Mouse (Mus musculus): ENCODE results near the gene 1300017J02Rik. TPM values are rescaled to one million over a fixed set of nuclear protein-coding genes. Genes with fewer than 3 reads are reported as not detected.
"Not testable (repeated sequence)": the region's sequence is repeated elsewhere in the genome, so short reads cannot be mapped to it uniquely, and the experiment has no call there.

1300017J02Rik gene
- 3.4 and 3.5 TPM in 2 replicates for polyA plus RNA-seq (2016; fragmentation: Nextera tagmentation; extraction: Ambion mirVana)

DNA sequence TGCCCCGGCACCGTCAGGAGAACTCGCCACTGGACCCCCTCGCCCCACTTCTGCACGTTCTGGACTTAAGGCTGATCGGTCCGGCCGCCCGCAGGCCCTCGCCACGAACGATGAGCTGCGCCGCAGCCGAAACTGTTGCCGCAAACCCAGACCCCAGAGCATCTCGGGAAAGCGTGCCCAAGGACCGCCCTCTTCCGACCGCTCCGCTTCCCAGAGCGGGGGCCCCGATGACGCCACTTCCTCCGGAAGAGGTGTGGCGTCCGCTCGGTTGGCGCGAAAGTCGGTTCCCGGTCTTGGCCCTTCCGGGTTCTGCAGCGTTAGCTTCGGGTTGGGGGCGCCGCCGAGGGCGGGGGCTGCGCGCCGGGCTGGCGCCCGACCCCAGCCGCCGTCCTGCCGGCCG, at the start of gene 1300017J02Rik, which contains the start of gene Topbp1:
1300017J02Rik (minus strand) TSS at position 156 of the 400 bp plus-strand sequence.
Topbp1 (plus strand) TSS at position 289 of the 400 bp plus-strand sequence.
- H3K4me2 ChIP-seq (replicated peaks), result peak within 1 kb of the TSS; percentile 78
- peak within 1 kb of the TSS; percentile 85 for H3K9ac ChIP-seq
- peak; percentile 98 for ATAC-seq (ENCODE audit: low FRiP score)
- H3K36me3 ChIP-seq, result peaks cover 24% of the 10 kb centered on the region
- H3K4me1 ChIP-seq, result peaks cover 13% of the 10 kb centered on the region
- H3K9me3 ChIP-seq (replicated peaks), result no peaks in the 10 kb centered on the region
- peak within 1 kb of the TSS; percentile 98 for H3K4me3 ChIP-seq
- peak within 1 kb of the TSS; percentile 86 for H3K27ac ChIP-seq
- WGBS, result under 1% methylated on average over 49 of the region's 49 CpGs
- H3K27me3 ChIP-seq, result no peaks in the 10 kb centered on the region

- H3K4me2 ChIP-seq (replicated peaks); ATAC-seq (ENCODE audit: low FRiP score); H3K9ac ChIP-seq; H3K27ac ChIP-seq; H3K4me3 ChIP-seq; H3K27me3 ChIP-seq; H3K9me3 ChIP-seq (replicated peaks); H3K4me1 ChIP-seq: not testable (repeated sequence)
- H3K36me3 ChIP-seq, result peaks cover 49% of the 10 kb centered on the region
- whole genome bisulfite sequencing, result 84% methylated on average over 7 of the region's 7 CpGs
Measured at GRCm38 (mm10) chr9:103353500-103354260, 48.8 kb upstream of the 1300017J02Rik start.

DNA sequence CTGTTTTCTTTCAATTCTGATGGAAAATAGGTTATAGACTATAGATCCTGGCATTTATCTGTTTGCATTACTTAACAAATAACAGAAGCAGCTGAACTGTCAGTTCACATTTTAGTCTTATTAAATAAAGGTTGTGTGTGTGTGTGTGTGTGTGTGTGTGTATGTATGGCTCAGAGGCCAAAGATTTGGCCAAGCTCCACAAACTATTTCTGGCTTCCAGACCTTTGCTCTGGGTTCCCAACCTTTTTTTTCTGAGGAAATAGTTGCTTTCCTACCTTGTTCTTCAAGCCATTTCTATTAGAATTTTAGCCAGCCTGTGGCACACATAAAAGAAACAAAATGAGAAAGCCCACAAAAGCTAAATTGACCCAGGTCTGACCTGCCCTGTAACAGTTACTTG, 43.9 kb upstream of the 1300017J02Rik start:
- Histone ChIP-seq H3K9me3 (replicated peaks) (no peaks in the 10 kb centered on the region), H3K36me3 (peaks cover 53% of the 10 kb centered on the region), H3K4me2 (replicated peaks) (no peak overlapping the region), H3K27ac (no peak overlapping the region), H3K4me3 (no peak overlapping the region), H3K9ac (no peak overlapping the region), H3K4me1 (no peaks in the 10 kb centered on the region), H3K27me3 (no peaks in the 10 kb centered on the region)
- ATAC-seq (ENCODE audit: low FRiP score), result no peak

GRCm38 (mm10) chr9:103347996-103348490, 43.2 kb upstream of the 1300017J02Rik start:
- no peaks in the 10 kb centered on the region for H3K27me3 ChIP-seq
- no peak for ATAC-seq (ENCODE audit: low FRiP score)
- no peaks in the 10 kb centered on the region for H3K4me1 ChIP-seq
- H3K27ac ChIP-seq, result no peak overlapping the region
- H3K4me2 ChIP-seq (replicated peaks), result no peak overlapping the region
- peaks cover 61% of the 10 kb centered on the region for H3K36me3 ChIP-seq
- H3K9ac ChIP-seq, result no peak overlapping the region
- no peaks in the 10 kb centered on the region for H3K9me3 ChIP-seq (replicated peaks)
- no peak overlapping the region for H3K4me3 ChIP-seq
- 78% methylated on average over 1 of the region's 1 CpGs for WGBS

DNA sequence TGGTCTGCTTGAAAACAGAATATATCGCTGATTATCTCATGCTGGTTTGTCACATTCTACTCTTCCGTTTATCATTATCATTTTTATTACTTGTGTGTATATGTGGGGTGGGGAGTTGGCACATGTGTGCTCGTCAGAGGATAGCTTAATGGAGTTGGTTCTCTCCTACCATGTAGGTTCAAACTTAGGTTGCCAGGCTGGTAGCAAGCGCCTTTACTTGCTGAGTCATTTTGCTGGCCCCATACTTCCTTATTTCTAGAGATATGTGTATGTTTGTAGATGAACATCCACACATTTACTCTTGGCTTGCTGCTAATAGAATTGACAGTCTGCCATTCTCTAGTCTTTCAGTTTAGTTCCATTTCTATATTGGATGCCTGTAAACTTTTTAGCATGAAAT, 42.2 kb upstream of the 1300017J02Rik start:
- Histone ChIP-seq H3K9ac (no peak overlapping the region), H3K9me3 (replicated peaks) (no peaks in the 10 kb centered on the region), H3K4me3 (no peak overlapping the region), H3K4me2 (replicated peaks) (no peak overlapping the region), H3K4me1 (no peaks in the 10 kb centered on the region), H3K36me3 (peaks cover 70% of the 10 kb centered on the region), H3K27ac (no peak overlapping the region), H3K27me3 (no peaks in the 10 kb centered on the region)
- ATAC-seq (ENCODE audit: low FRiP score), result no peak
- WGBS, result 96% methylated on average over 4 of the region's 4 CpGs

- peaks cover 74% of the 10 kb centered on the region for H3K36me3 ChIP-seq
Measured at GRCm38 (mm10) chr9:103336912-103337311, 32.0 kb upstream of the 1300017J02Rik start.

DNA sequence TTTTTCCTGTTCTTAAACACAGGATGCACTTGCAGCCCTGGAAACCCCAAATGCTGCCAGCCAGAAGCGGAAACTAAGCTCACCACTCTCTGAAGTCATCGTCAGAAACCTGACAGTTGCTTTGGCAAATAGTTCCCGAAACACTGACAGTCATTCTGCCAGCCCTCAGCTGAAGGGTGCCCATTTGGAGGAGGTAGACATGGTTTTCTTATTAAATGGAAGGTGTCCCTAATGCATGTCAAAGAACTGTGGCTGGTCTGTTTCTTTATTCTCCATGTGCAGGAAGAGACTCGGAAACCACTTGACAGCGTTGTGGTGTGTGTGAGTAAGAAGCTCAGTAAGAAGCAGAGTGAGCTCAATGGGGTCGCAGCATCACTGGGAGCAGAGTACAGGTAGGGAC, 27.8 kb upstream of the 1300017J02Rik start:
- Histone ChIP-seq H3K4me2 (replicated peaks) (no peak overlapping the region), H3K27me3 (no peaks in the 10 kb centered on the region), H3K27ac (no peak overlapping the region), H3K9ac (no peak overlapping the region), H3K4me1 (no peaks in the 10 kb centered on the region), H3K36me3 (peaks cover 75% of the 10 kb centered on the region), H3K4me3 (no peak overlapping the region), H3K9me3 (replicated peaks) (no peaks in the 10 kb centered on the region)
- WGBS, result over 99% methylated on average over 6 of the region's 6 CpGs
- no peak for ATAC-seq (ENCODE audit: low FRiP score)

More at GRCm38 (mm10) chr9:103336912-103337311, 32.0 kb upstream of the 1300017J02Rik start:
- Histone ChIP-seq H3K4me2 (replicated peaks) (no peak overlapping the region), H3K9ac (no peak overlapping the region), H3K27me3 (no peaks in the 10 kb centered on the region), H3K27ac (no peak overlapping the region), H3K9me3 (replicated peaks) (no peaks in the 10 kb centered on the region), H3K4me3 (no peak overlapping the region), H3K4me1 (no peaks in the 10 kb centered on the region)
- ATAC-seq (ENCODE audit: low FRiP score), result no peak

- Histone ChIP-seq H3K4me3 (no peak overlapping the region), H3K4me2 (replicated peaks) (no peak overlapping the region), H3K9me3 (replicated peaks) (no peaks in the 10 kb centered on the region), H3K27ac (no peak overlapping the region), H3K36me3 (peaks cover 76% of the 10 kb centered on the region), H3K27me3 (no peaks in the 10 kb centered on the region), H3K9ac (no peak overlapping the region), H3K4me1 (no peaks in the 10 kb centered on the region)
- no peak for ATAC-seq (ENCODE audit: low FRiP score)
- 88% methylated on average over 9 of the region's 9 CpGs for WGBS
Measured at GRCm38 (mm10) chr9:103326449-103326848, 21.6 kb upstream of the 1300017J02Rik start.

GRCm38 (mm10) chr9:103324678-103325077, 19.8 kb upstream of the 1300017J02Rik start:
- peaks cover 83% of the 10 kb centered on the region for H3K36me3 ChIP-seq

GRCm38 (mm10) chr9:103309832-103310231, 5.0 kb upstream of the 1300017J02Rik start:
- ATAC-seq (ENCODE audit: low FRiP score), result no peak
- Histone ChIP-seq H3K27me3 (no peaks in the 10 kb centered on the region), H3K4me3 (no peak overlapping the region), H3K9me3 (replicated peaks) (no peaks in the 10 kb centered on the region), H3K4me2 (replicated peaks) (no peak overlapping the region), H3K36me3 (peaks cover 53% of the 10 kb centered on the region), H3K9ac (no peak overlapping the region), H3K4me1 (peaks cover 13% of the 10 kb centered on the region), H3K27ac (no peak overlapping the region)
- WGBS, result 95% methylated on average over 6 of the region's 6 CpGs

More at GRCm38 (mm10) chr9:103324678-103325077, 19.8 kb upstream of the 1300017J02Rik start:
- no peak overlapping the region for H3K4me2 ChIP-seq (replicated peaks)
- H3K4me1 ChIP-seq, result no peaks in the 10 kb centered on the region
- no peaks in the 10 kb centered on the region for H3K27me3 ChIP-seq
- no peaks in the 10 kb centered on the region for H3K9me3 ChIP-seq (replicated peaks)
- no peak overlapping the region for H3K27ac ChIP-seq
- no peak overlapping the region for H3K9ac ChIP-seq
- WGBS, result 90% methylated on average over 1 of the region's 2 CpGs
- ATAC-seq (ENCODE audit: low FRiP score), result no peak
- H3K4me3 ChIP-seq, result no peak overlapping the region

GRCm38 (mm10) chr9:103305332-103306041, 605 bp upstream of the 1300017J02Rik start:
- peak overlapping the region; percentile 98 for H3K4me3 ChIP-seq
- peak overlapping the region; percentile 78 for H3K4me2 ChIP-seq (replicated peaks)
- peaks cover 13% of the 10 kb centered on the region for H3K4me1 ChIP-seq
- H3K36me3 ChIP-seq, result peaks cover 24% of the 10 kb centered on the region
- no peaks in the 10 kb centered on the region for H3K9me3 ChIP-seq (replicated peaks)
- peak overlapping the region; percentile 86 for H3K27ac ChIP-seq
- ATAC-seq (ENCODE audit: low FRiP score), result peak; percentile 79
- H3K9ac ChIP-seq, result peak overlapping the region; percentile 85
- under 1% methylated on average over 40 of the region's 40 CpGs for WGBS
- H3K27me3 ChIP-seq, result no peaks in the 10 kb centered on the region

- Histone ChIP-seq H3K4me3 (no peak overlapping the region), H3K4me2 (replicated peaks) (no peak overlapping the region), H3K27me3 (no peaks in the 10 kb centered on the region), H3K4me1 (peaks cover 13% of the 10 kb centered on the region), H3K9me3 (replicated peaks) (no peaks in the 10 kb centered on the region), H3K9ac (no peak overlapping the region), H3K27ac (no peak overlapping the region), H3K36me3 (peaks cover 4% of the 10 kb centered on the region; the same call in 1 of the 2 replicates)
- no peak for ATAC-seq (ENCODE audit: low FRiP score)
- 65% methylated on average over 3 of the region's 3 CpGs for WGBS
Measured at GRCm38 (mm10) chr9:103302666-103303065, 2.2 kb downstream of the 1300017J02Rik start.

All from hindbrain, embryonic 12.5 days (tissue).